Mouse (Mus musculus) cerebellum, postnatal 36 days (tissue): ENCODE measurements at regions not wholly inside any gene's neighbourhood (a gene's known extent, or its start where the extent isn't known, plus 50 kb on each side); places are given as distances from the start of the nearest gene placed in this dataset.

Source experiments
- DNase-seq, 2 experiments: peaks; one replicate each; pipeline ENCODE4 v3.0.0; 2021 to 2022; ENCODE audit warnings: mixed read lengths in 2 of 2

DNA sequence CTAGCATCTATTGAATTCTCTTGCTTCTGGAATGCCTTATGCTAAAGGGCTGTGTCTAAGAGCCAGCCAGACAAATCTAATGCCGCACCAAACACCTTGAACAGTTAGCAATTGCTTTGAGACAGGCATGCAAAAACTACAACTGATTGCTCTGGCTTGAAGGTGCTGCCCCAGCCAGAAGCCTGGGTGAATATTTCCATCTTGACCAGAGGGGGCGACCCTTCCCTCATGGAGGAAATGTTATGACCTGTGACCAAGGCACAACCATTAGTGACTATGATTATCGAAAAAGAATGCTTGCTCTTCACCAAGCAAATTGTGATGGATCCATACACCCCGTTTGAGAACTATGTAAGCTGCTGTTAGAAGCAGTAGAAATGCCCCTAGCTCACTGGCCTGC is 445.9 kb upstream of the Etaa1 start:
- peak; percentile 2 for DNase-seq

GRCm38 (mm10) chr11:18396397-18396796 is 442.7 kb upstream of the Etaa1 start:
- DNase-seq: no peak

DNA sequence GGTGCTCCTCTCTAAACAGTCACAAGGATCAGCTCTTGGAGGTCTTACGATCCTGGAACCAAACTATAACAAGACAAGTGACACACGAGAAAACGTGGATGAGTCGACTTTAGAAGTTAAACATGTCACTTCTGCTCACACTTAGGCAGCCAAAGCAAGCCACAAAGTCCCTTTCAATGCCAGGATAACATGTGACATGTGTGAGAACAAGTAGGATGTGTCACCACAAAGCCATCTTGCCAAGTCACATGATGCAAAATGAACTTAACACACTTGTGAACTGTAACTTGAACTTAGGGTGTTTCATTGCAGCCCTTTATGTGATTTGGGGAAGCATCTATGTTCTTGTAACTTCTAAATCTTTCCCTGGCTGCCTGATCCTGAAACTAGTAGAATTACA is 442.0 kb upstream of the Etaa1 start:
- no peak for DNase-seq

- no peak for DNase-seq
These were observed 419.2 kb upstream of the Etaa1 start for GRCm38 (mm10) chr11:18372813-18373332.

- DNase-seq: no peak
These were observed 417.6 kb upstream of the Etaa1 start for GRCm38 (mm10) chr11:18371304-18371703.

- DNase-seq: peak in 1 of 2 experiments; percentile 4
These were observed 417.2 kb upstream of the Etaa1 start for GRCm38 (mm10) chr11:18370861-18371260.

DNA sequence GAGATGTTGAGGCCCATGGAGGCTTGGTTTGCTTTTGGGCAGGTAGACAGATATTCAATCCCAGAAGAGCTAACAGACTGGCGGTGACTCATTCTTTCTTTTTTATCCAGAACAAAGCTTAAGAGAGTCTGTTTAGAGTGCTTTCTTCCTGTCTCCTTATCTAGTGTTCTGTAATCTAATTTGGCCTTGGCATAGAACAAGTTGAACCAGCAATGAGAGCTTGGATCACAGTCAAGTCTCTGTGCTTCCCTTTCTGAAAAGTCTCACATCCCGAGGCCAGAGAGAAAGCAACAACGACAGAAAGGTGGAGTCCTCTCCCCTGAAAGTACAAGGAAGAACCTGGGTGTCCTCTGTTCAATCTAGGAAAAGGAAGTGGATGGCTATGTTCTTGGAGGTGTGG is 401.2 kb upstream of the Etaa1 start:
- DNase-seq: no peak

DNA sequence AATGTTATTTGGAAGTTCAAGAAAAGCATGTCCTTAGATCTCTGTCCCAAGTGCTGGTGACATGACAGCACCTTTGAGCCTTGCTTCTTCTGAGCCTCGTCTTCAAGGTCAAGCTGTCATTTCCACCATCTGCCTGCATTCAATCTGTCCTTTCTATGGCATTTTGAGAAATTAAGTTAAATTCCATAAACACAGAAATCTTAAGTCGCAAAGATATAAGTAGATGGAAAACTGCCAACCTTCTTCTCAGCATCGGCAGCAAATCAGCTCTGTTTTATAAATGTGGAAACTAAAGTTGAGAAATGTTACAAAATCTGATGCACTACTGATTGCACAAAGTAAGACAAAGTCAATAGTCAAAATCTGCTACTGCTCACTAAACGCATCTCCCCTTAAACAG is 400.5 kb upstream of the Etaa1 start:
- DNase-seq: no peak

DNA sequence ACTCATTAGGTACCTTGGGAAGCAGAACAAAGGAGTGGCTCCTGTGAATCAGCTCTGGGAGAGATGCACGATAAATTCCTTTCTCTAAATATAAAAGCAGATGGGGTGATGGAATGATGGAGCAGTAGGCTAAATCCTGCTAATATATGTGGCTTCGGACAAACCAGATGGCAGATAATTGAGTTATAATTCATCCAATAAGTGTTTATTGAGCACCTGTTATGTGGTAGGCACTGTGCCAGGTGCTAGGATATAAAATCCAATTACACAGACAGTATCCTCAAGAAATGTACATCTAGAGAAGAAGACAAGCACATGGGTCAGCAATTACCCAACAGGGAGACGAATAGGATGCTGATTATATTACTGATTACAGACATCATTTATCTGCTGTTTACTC is 394.2 kb upstream of the Etaa1 start:
- no peak for DNase-seq

GRCm38 (mm10) chr11:18313510-18314301 is 360.0 kb upstream of the Etaa1 start:
- DNase-seq: no peak

DNA sequence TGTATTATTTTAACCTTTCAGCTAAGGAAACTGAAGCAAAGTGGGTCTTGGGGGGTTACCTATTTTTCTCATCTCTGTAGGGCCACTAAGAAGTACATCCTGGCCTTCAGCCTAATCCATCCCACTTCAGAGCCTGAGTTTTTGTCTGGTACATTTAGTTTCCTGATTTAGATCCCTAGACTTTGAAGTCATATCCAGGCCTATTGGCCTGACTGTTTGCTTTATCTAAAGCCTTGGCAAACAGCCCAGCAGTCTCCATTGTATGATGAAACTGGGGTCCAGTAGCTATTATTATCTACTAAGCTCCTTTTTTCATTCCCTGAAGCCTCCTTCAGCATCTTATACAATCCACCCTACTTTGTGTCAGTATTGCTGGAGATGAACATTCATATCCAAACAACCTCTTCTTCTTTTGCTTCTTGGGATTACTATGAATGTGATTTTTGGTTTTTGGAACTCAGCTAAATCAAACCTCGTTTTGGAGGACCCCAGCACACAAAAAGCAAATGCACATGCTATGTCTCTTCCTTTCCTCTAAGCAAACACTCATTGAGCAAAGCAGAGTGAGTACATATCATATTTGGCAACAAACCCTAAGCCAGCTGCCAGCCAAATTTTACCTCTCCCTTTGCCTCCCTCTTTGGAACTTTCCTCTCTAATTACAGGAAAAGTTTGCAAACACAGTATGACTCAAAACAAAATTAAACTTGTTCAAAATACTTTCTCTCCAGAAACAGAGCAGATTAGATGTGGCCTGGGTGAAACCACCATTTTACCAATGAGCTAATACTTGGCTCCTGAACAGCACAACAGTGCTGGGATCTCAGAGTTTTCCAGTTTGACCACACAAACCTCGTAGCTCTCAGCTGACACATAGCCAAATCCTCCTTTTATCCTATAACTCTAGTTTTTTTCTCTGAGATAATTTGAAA is 342.8 kb upstream of the Etaa1 start:
- DNase-seq: no peak

GRCm38 (mm10) chr11:18278585-18279136 is 325.0 kb upstream of the Etaa1 start:
- no peak for DNase-seq

DNA sequence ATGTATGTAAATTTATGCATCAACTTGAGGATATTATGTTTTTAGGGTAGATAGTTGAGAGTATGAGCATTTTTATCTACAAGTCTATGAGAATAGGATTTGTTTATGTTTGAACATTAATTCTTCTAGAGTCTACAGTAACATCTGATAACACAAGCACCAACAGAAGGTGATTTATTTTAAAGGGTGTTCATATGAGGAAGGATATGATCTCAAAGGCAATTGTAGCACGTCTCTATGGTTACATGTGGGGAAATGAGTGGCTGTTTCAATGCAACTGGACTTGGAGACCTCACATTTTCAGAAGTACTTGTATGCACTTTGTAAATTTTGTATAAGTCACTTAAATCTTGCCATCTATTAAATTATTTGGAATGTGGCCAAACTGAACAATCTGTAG is 318.7 kb upstream of the Etaa1 start:
- no peak for DNase-seq

DNA sequence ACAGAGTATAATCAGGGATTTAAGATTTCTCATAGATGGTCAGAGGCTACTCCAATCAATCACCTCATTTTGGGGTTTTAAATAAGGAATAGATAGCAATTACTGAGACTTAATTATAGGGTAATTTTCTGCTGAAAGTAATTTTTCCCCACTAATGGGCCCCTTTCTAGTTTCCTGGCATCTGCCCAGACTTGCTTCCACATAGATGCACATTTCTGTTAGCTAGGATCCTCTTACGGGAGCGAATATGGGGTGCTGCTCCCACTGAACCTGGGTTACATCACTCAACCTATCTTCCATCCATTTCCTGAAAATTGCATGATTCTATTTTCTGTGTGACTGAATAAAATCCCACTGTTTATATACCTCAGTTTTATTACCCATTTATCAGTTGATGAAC is 312.5 kb upstream of the Etaa1 start:
- DNase-seq: no peak

DNA sequence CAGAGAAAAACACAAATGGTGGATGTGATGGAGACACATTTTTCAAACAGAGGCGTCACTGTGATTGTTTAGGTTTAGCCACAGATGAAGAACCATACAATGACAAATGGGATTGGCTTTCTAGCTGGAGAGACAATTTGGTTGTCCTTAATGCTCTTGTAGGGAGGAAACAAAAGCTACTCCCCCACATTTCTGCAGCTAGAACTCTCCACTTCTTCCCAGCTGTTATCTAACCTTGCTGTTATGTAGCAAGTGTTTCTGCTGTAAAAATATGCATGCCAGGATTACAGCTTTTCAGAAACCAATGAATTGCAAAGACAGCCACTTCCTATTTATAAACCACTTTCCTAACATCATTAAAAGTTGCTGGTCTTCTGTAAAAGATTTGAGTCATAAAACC is 309.2 kb upstream of the Etaa1 start:
- no peak for DNase-seq

DNA sequence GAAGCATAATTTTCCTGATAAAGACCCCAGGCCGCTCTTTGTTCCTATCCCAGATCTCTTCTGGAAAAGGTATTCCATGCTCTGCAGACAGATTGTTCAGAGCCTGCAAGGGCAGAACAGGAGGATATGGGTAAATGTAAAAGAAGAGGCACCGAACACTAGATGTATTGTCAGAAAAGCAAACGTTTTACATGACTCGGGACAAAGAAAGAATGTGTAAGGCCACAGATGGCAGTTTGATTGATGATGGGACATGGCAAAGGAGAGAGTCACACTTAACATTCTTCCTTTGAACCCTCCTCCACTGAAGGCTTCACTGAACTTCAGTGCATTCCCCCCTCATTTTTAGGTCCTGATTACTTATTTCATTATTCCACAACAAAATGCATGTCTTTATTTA is 295.6 kb upstream of the Etaa1 start:
- DNase-seq: no peak

- no peak for DNase-seq
These were observed 263.1 kb upstream of the Etaa1 start for GRCm38 (mm10) chr11:18216762-18217161.

DNA sequence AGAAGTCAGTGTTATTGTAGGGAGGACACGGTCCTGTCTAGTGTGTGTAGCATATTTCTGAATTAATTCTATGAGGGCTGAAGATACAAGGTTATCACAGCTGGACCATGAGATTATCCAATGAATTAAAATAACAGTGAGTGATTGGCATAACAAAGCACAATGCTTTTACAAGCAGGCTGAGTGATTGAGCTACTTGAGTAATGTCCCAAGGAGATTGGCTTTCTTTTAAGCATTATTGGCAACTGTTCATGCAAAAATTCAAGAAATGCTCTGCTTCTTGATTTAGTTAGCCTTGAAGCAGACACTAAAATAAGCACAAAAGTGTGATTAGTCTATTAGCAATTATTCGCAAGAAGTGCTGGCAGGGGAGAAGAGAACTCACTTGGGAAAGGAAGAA is 219.4 kb upstream of the Etaa1 start:
- no peak for DNase-seq

- DNase-seq: no peak
These were observed 217.6 kb upstream of the Etaa1 start for GRCm38 (mm10) chr11:18171207-18171776.

- DNase-seq: no peak
These were observed 212.1 kb upstream of the Etaa1 start for GRCm38 (mm10) chr11:18165609-18166347.

DNA sequence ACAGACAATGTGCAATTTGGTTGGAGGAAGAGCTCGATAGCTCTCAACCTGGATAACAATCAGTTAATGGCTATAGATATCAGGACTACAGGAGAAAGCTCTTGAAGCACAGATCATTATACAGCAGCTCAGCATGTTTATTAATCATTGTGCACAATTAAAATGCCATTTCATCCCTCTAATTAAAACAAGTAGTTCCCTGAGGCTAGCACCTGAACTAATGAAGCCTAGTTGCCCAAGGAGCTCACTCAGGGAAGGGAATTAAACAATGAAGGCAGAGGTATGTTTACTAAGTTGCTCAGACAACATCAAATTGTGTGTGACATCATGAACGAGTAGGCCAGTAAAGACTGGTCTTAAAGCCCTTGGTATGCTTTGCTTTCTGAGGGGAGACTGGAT is 210.3 kb upstream of the Etaa1 start:
- DNase-seq: no peak
